Comparison of ENCODE assay signal across 22 mouse cellular contexts in the genomic region with DNA sequence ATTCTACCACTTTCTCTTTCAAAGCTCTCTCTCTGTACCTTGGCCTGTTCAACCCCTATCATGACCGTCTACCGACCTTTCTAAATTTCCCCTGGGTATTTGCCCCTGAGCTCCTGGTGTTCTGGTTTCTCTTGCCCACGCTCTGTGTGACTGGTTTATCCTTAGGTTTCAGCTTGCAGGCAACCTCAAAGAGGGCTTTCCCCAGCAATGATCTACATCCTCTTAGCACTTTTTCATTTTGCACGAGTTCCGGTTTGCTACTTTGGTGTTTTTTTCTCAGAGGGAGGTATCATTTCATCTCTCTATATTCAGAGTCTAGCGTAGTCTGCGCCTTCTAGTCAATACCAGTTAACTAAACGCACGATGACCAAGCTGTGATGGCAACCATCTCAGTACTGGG.
"Had no signal": no experiment of that assay in that cellular context is flagged by ENCODE, and none has a peak within 500 bp of the region (broad histone marks: within the 10 kb centered on the region; RNA-seq: fewer than 3 reads in every experiment).

No protein-coding gene starts in this region.

- DNase-seq: kidney, adult 18-20 months; kidney, adult 9 months; kidney, postnatal 25 days; layer of hippocampus, postnatal 36 days; liver, embryonic 13.5 days; lung, adult 2 months; lung, postnatal 14 days; lung, postnatal 4 days; midbrain, embryonic 14.5 days; right cerebral cortex, adult 18-20 months; right cerebral cortex, postnatal 14 days; right cerebral cortex, postnatal 4 days; thymus, adult 2 months; thymus, postnatal 14 days; thymus, postnatal 4 days had no signal

- H3K27ac ChIP-seq: kidney, postnatal 0 days; layer of hippocampus, adult 2 months; left cerebral cortex, adult 2 months; liver, embryonic 13.5 days; neural tube, embryonic 12.5 days; neural tube, embryonic 15.5 days; stomach, postnatal 0 days had no signal

- H3K9ac ChIP-seq: liver, embryonic 13.5 days; neural tube, embryonic 12.5 days; neural tube, embryonic 15.5 days had no signal

- H3K4me2 ChIP-seq: liver, embryonic 13.5 days; midbrain, embryonic 11.5 days; neural tube, embryonic 12.5 days; neural tube, embryonic 15.5 days had no signal

- H3K36me3 ChIP-seq: liver, embryonic 13.5 days; neural tube, embryonic 12.5 days; neural tube, embryonic 15.5 days had no signal

- H3K4me3 ChIP-seq: layer of hippocampus, adult 2 months; left cerebral cortex, adult 2 months; liver, embryonic 13.5 days; neural tube, embryonic 12.5 days; neural tube, embryonic 15.5 days had no signal

- H3K9me3 ChIP-seq: liver, embryonic 13.5 days; neural tube, embryonic 12.5 days; neural tube, embryonic 15.5 days had no signal

- H3K27me3 ChIP-seq: neural tube, embryonic 12.5 days had no signal
